8 mouse cellular contexts compared by ENCODE assay signal in the genomic region with DNA sequence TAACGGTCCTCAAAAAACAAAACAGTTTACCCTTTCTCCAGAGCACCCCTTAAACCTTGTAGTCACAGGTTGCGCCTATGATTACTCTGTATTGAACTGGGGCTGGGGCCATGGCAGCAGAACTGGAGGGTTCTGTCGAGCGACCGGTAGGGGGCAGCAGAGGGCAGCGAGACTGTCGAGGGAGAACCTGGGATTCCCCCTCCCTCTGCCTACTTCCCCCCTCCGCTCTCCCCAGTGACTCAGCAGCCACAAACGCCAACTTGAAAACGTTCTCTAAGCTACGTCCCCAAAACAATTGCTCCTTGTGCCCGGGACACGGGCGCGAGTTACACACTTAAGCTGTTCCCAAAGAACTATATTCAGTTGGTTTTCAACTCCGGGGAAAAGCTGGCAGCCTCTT. TPM values are rescaled to one million over a fixed set of nuclear protein-coding genes. Genes with fewer than 3 reads are reported as not detected.
DNase-seq lines count a peak whose midpoint lies in the region; ATAC-seq and TF ChIP-seq lines count a peak whose summit lies in the region.

No protein-coding gene starts in this region.

- ATAC-seq in embryonic facial prominence, embryonic 13.5 days (ENCODE audit: insufficient number of reproducible peaks, insufficient read depth, low FRiP score, low TSS enrichment, low read depth), result no peak
- ATAC-seq in limb, embryonic 13.5 days (ENCODE audit: low FRiP score, low read depth), result peak; percentile 35
- ATAC-seq in midbrain, embryonic 16.5 days, result peak; percentile 47

- peak overlapping the region; percentile 15 for H3K4me3 ChIP-seq in embryonic facial prominence, embryonic 13.5 days
- H3K4me3 ChIP-seq in limb, embryonic 13.5 days, result peak overlapping the region; percentile 15; the same call in 1 of the 2 replicates
- H3K4me3 ChIP-seq in midbrain, embryonic 16.5 days (ENCODE audit: low read depth, low read length), result no peak overlapping the region
- H3K4me3 ChIP-seq in spleen, adult 2 months (ENCODE audit: extremely low read depth, insufficient read depth, insufficient read length), result no peak overlapping the region

- H3K27me3 ChIP-seq in embryonic facial prominence, embryonic 13.5 days, result no peaks in the 10 kb centered on the region; the same call in 1 of the 2 replicates
- H3K27me3 ChIP-seq in limb, embryonic 13.5 days, result no peaks in the 10 kb centered on the region
- no peaks in the 10 kb centered on the region for H3K27me3 ChIP-seq in midbrain, embryonic 16.5 days (ENCODE audit: control insufficient read depth, insufficient read depth, low read depth, low read length)
- H3K27me3 ChIP-seq in spleen, adult 2 months (ENCODE audit: control insufficient read depth, insufficient read depth, low read length), result 0 out of 2 replicates have a peak, but pooled peaks cover 2% of the 10 kb centered on the region

- peak overlapping the region; percentile 53 for H3K4me2 ChIP-seq in embryonic facial prominence, embryonic 13.5 days
- H3K4me2 ChIP-seq in limb, embryonic 13.5 days (replicated peaks), result peak overlapping the region; percentile 54
- peak overlapping the region; percentile 35 for H3K4me2 ChIP-seq in midbrain, embryonic 16.5 days (ENCODE audit: low read length)

- H3K9me3 ChIP-seq in embryonic facial prominence, embryonic 13.5 days, result no peaks in the 10 kb centered on the region
- no peaks in the 10 kb centered on the region for H3K9me3 ChIP-seq in limb, embryonic 13.5 days
- H3K9me3 ChIP-seq in midbrain, embryonic 16.5 days (replicated peaks; ENCODE audit: control insufficient read depth, low read length, poor library complexity, severe bottlenecking), result no peaks in the 10 kb centered on the region

- H3K27ac ChIP-seq in embryonic facial prominence, embryonic 13.5 days, result peak overlapping the region; percentile 60
- no peak overlapping the region for H3K27ac ChIP-seq in limb, embryonic 13.5 days
- no peak overlapping the region for H3K27ac ChIP-seq in midbrain, embryonic 16.5 days (ENCODE audit: low read length)
- H3K27ac ChIP-seq in spleen, adult 2 months (ENCODE audit: insufficient read depth, low read length), result no peak overlapping the region

- H3K9ac ChIP-seq in embryonic facial prominence, embryonic 13.5 days, result 0 out of 2 replicates have a peak overlapping the region, but pooled peaks have one; percentile 40
- peak overlapping the region; percentile 32; the same call in 1 of the 2 replicates for H3K9ac ChIP-seq in limb, embryonic 13.5 days
- no peak overlapping the region for H3K9ac ChIP-seq in midbrain, embryonic 16.5 days (ENCODE audit: low read depth, low read length)

- H3K4me1 ChIP-seq in embryonic facial prominence, embryonic 13.5 days, result peaks cover 29% of the 10 kb centered on the region
- H3K4me1 ChIP-seq in limb, embryonic 13.5 days, result peaks cover 13% of the 10 kb centered on the region; the same call in 1 of the 2 replicates
- peaks cover 8% of the 10 kb centered on the region for H3K4me1 ChIP-seq in midbrain, embryonic 16.5 days (ENCODE audit: control insufficient read depth, insufficient read depth, low read length)
- H3K4me1 ChIP-seq in spleen, adult 2 months (ENCODE audit: control insufficient read depth, insufficient read depth, insufficient read length), result peaks cover 9% of the 10 kb centered on the region

- DNase-seq in 3T3-L1 (ENCODE audit: low read depth, low spot score), result peak; percentile 96
- peak; percentile 95 to 97 for DNase-seq in adrenal gland, postnatal 36 days
- peak; percentile 86 for DNase-seq in heart, adult 8-10 months (ENCODE audit: low spot score)
- peak; percentile 74 to 84 for DNase-seq in kidney, adult 8-10 months
- DNase-seq in spleen, adult 2 months (ENCODE audit: low read depth in 1 of 2, low spot score in 2 of 2), result peak; percentile 77 to 89

- no peaks in the 10 kb centered on the region for H3K36me3 ChIP-seq in embryonic facial prominence, embryonic 13.5 days
- H3K36me3 ChIP-seq in limb, embryonic 13.5 days, result no peaks in the 10 kb centered on the region
- H3K36me3 ChIP-seq in midbrain, embryonic 16.5 days (ENCODE audit: control insufficient read depth, insufficient read depth, low read length), result no peaks in the 10 kb centered on the region
- H3K36me3 ChIP-seq in spleen, adult 2 months (ENCODE audit: control insufficient read depth, insufficient read depth, low read length), result no peaks in the 10 kb centered on the region

- WGBS in embryonic facial prominence, embryonic 13.5 days, result under 1% methylated on average over 16 of the region's 16 CpGs
- WGBS in limb, embryonic 13.5 days, result 3% methylated on average over 16 of the region's 16 CpGs
- under 1% methylated on average over 16 of the region's 16 CpGs for WGBS in midbrain, embryonic 16.5 days
- 2% methylated on average over 16 of the region's 16 CpGs for WGBS in spleen, adult 2 months

- peak; percentile 99 for TF ChIP-seq CTCF in spleen, adult 2 months (IDR thresholded peaks at IDR 0.05; ENCODE audit: extremely low read depth, insufficient read depth, insufficient read length, insufficient replicate concordance)

- TF ChIP-seq POLR2A in spleen, adult 2 months (IDR thresholded peaks at IDR 0.05; ENCODE audit: low read depth, low read length), result no peak

RNA-seq across cellular contexts. Expression of a gene that starts 4.5 kb away (rescaled TPM):
- not detected for total RNA-seq in adrenal gland, postnatal 36 days (2021)
- polyA plus RNA-seq in embryonic facial prominence, embryonic 13.5 days (2015; fragmentation: Nextera tagmentation; extraction: Ambion mirVana), result 1.9 and 2.1 TPM in 2 replicates
- total RNA-seq in heart, adult 8-10 months (2022), result under 1 TPM in 1 of 4 experiments, not detected in 3; 0.24 TPM
- 1.4 and 1.9 TPM in 2 replicates for polyA plus RNA-seq in limb, embryonic 13.5 days (2015; fragmentation: Nextera tagmentation; extraction: Ambion mirVana)
- 2.0 TPM in 2 replicates for polyA plus RNA-seq in midbrain, embryonic 16.5 days (2015; fragmentation: Nextera tagmentation; extraction: Ambion mirVana)
- polyA plus RNA-seq in spleen, adult 2 months (2012; rRNA removed), result 0.58 and 0.92 TPM in 2 replicates

RNA-seq across cellular contexts. Expression of a gene that starts 57.0 kb away (rescaled TPM):
- total RNA-seq in adrenal gland, postnatal 36 days (2021), result 10 to 100 TPM; 14.5 to 16.0 TPM
- polyA plus RNA-seq in embryonic facial prominence, embryonic 13.5 days (2015; fragmentation: Nextera tagmentation; extraction: Ambion mirVana), result 9.4 and 10.1 TPM in 2 replicates
- total RNA-seq in heart, adult 8-10 months (2022), result under 1 TPM; 0.28 to 0.80 (median 0.54) TPM
- polyA plus RNA-seq in limb, embryonic 13.5 days (2015; fragmentation: Nextera tagmentation; extraction: Ambion mirVana), result 10.3 and 11.3 TPM in 2 replicates
- 5.4 and 5.8 TPM in 2 replicates for polyA plus RNA-seq in midbrain, embryonic 16.5 days (2015; fragmentation: Nextera tagmentation; extraction: Ambion mirVana)
- 1.6 and 2.0 TPM in 2 replicates for polyA plus RNA-seq in spleen, adult 2 months (2012; rRNA removed)

Comparison
In these comparisons a context has a peak if more than half of its experiments do, and no peak if none do; other contexts are left out.
1. H3K4me3 ChIP-seq: peak in embryonic facial prominence, embryonic 13.5 days (single experiment) and limb, embryonic 13.5 days (single experiment); none in midbrain, embryonic 16.5 days (single experiment) and spleen, adult 2 months (single experiment).
2. Peak in every context shown above with its lines, with median percentiles within 50 percentile points of each other: DNase-seq and H3K4me2 ChIP-seq.